Mouse (Mus musculus) CH12.LX (cell line): ENCODE results near the gene Tubb1.

Experiments
- CHD2 ChIP-seq: IDR thresholded peaks from 2 replicates; pipeline ENCODE4 v1.6.1; 2011; ENCODE audit warnings: low read length, improper control_type of control experiment
- E2F4 ChIP-seq: IDR thresholded peaks from 2 replicates; pipeline ENCODE4 v1.6.1; 2011; ENCODE audit warnings: low read depth, low read length, improper control_type of control experiment; ENCODE audit not compliant: insufficient replicate concordance
- EP300 ChIP-seq: IDR thresholded peaks from 2 replicates; pipeline ENCODE4 v1.6.1; 2011; ENCODE audit warnings: low read length, improper control_type of control experiment
- USF1 ChIP-seq: IDR thresholded peaks from 2 replicates; pipeline ENCODE4 v1.6.1; 2014; ENCODE audit warnings: low read depth, mild to moderate bottlenecking, inconsistent platforms, low read length, improper control_type of control experiment

DNA sequence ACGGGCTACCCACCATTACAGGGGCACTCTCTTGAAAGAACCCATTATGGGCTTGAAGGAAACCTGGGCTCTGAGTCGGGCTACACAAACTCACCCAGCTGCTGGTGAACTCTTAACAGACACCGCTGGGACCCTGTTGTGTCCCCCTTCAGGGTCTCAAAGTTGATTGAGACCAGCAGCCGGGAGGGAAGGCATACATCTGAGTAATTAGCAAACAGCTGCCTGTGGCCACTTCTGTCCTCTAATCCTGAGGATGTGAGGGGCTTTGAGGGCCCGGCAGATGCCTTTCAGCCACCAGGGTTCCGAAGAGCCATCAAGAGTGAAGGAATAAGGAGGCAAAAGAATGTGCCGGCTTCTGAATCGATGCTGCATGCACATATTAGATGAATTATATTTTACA is 3.6 kb upstream of the Tubb1 start:
- TF ChIP-seq CHD2 (no peak), E2F4 (no peak), USF1 (no peak), EP300 (no peak)
